Mouse (Mus musculus) embryonic facial prominence, embryonic 14.5 days (tissue): ENCODE measurements around the gene Vps13d. TPM values are rescaled to one million over a fixed set of nuclear protein-coding genes. Genes with fewer than 3 reads are reported as not detected.

Experiments used
- ATAC-seq: fragments of 200-750 bp; cut with Nextera tagmentation; 2 replicates; pipeline ENCODE4 v1.8.0; 2017; ENCODE audit warnings: low read depth, moderate number of reproducible peaks, moderate TSS enrichment
- DNase-seq: peaks from one replicate; pipeline ENCODE4 v3.0.0-alpha.2; 2015; ENCODE audit warnings: low spot score
- H3K27ac ChIP-seq: fragments of 300-500 bp; sonication (generic); replicated peaks from 2 replicates; pipeline ENCODE4 v1.5.1; 2014; ENCODE audit warnings: low read depth, mild to moderate bottlenecking, low read length, moderate library complexity
- H3K27me3 ChIP-seq: fragments of 300-500 bp; sonication (generic); replicated peaks from 2 replicates; pipeline ENCODE4 v1.6.1; 2014; ENCODE audit warnings: low read length; ENCODE audit not compliant: control insufficient read depth, insufficient read depth
- H3K36me3 ChIP-seq: fragments of 300-500 bp; sonication (generic); 2 replicates; pipeline ENCODE4 v1.6.1; 2014; ENCODE audit warnings: low read length, mixed read lengths; ENCODE audit not compliant: control insufficient read depth, insufficient read depth
- H3K4me1 ChIP-seq: fragments of 300-500 bp; sonication (generic); 2 replicates; pipeline ENCODE4 v1.6.1; 2014; ENCODE audit warnings: antibody characterized with exemption, low read length; ENCODE audit not compliant: control insufficient read depth, insufficient read depth
- H3K4me2 ChIP-seq: fragments of 300-500 bp; sonication (generic); 2 replicates; pipeline ENCODE4 v1.6.1; 2014; ENCODE audit warnings: low read depth, mild to moderate bottlenecking, low read length, moderate library complexity, mixed read lengths
- H3K4me3 ChIP-seq: fragments of 300-500 bp; sonication (generic); 2 replicates; pipeline ENCODE4 v1.5.1; 2014; ENCODE audit warnings: low read depth, mild to moderate bottlenecking, low read length
- H3K9ac ChIP-seq: fragments of 300-500 bp; sonication (generic); 2 replicates; pipeline ENCODE4 v1.6.1; 2014; ENCODE audit warnings: low read depth, mild to moderate bottlenecking, low read length, moderate library complexity, mixed read lengths
- H3K9me3 ChIP-seq: fragments of 300-500 bp; sonication (generic); 2 replicates; pipeline ENCODE4 v1.6.1; 2016; ENCODE audit warnings: low read length; ENCODE audit not compliant: control insufficient read depth
- WGBS: fragments of 180-500 bp; shearing (Covaris S2); extraction: QIAGEN DNeasy Blood & Tissue Kit; methylation state at CpG from one replicate; pipeline ENCODE4 v1.1.7; 2014; 5-methylcytosine and 5-hydroxymethylcytosine counted together
- polyA plus RNA-seq: library from polyadenylated mRNA; unstranded; fragments of >200 nt; fragmentation: Nextera tagmentation; extraction: Ambion mirVana; gene quantifications from 2 replicates; pipeline ENCODE4 v1.2.1, GENCODE M21; 2014

Gene Vps13d
- polyA plus RNA-seq, 1 experiment from 2014 or later: 14.5 TPM

GRCm38 (mm10) chr4:144949441-144950326 lies 245.1 kb downstream of the Vps13d start:
- peak; percentile 81 for ATAC-seq
- no peaks in the 10 kb centered on the region for H3K27me3 ChIP-seq
- WGBS: 28% methylated on average over 9 of the region's 9 CpGs

DNA sequence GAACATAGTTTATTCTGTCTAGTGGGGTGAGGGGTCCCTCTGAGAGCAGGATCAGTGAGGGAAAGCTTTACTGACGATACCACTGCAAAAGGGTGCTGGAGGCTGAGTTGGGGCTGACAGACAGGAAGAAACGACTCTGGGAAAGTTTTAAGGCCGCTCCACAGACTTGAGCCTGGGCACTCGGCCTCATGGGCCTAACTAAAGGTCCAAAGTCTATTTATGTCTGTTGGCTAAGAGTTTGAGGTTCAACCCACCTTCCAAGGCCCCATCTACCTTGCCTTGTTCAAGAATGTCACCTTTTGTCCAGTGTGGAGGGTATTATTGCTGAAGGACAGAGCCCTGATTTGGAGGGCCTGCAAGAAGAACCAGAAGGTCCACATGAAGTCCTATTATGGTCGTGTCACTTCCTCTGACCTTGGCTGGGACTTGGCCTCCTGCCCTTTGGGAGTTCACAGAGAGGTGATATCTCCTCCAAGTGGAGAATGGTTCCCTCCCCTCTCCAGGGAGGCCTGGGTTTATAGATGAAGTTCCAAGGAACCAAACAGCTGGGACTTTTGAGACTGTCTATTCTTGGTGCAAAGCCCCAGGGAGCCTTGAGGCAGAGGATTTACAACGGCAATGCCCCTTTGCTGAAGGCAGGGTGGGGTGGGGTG lies 246.9 kb downstream of the Vps13d start:
- WGBS: 59% methylated on average over 6 of the region's 6 CpGs
- Histone ChIP-seq H3K4me1 (peaks cover 18% of the 10 kb centered on the region), H3K27ac (no peak overlapping the region)

More at GRCm38 (mm10) chr4:144949441-144950326, 245.1 kb downstream of the Vps13d start:
- Histone ChIP-seq H3K9me3 (no peaks in the 10 kb centered on the region), H3K4me3 (no peak overlapping the region), H3K27ac (peak overlapping the region; percentile 28; the same call in 1 of the 2 replicates), H3K36me3 (no peaks in the 10 kb centered on the region), H3K4me1 (peaks cover 18% of the 10 kb centered on the region), H3K4me2 (no peak overlapping the region), H3K9ac (no peak overlapping the region)
- peak; percentile 69 for DNase-seq

DNA sequence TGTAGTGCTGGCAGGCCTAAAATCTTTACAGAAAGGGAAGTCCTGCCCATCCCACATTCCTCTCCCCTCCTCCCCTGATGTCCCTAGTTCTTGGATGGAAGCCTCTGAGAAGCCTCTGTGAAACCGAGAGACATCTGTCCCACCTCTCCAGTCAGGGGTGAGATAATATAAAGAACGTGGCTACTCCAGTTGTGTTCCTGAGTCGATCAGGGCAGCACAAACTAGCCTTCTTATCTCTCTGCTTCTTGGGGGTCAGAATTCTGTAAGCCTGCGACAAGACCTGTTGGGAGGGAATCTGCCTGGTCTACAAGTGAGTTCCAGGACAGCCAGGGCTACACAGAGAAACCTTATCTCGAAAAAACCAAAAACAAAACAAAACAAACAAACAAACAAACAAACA lies 251.5 kb downstream of the Vps13d start:
- WGBS: 82% methylated on average over 5 of the region's 5 CpGs
- DNase-seq: no peak
- Histone ChIP-seq H3K9me3 (no peaks in the 10 kb centered on the region), H3K9ac (no peak overlapping the region), H3K4me3 (no peak overlapping the region), H3K4me1 (peaks cover 1% of the 10 kb centered on the region; the same call in 1 of the 2 replicates), H3K27ac (no peak overlapping the region), H3K4me2 (no peak overlapping the region), H3K36me3 (no peaks in the 10 kb centered on the region), H3K27me3 (no peaks in the 10 kb centered on the region)
- no peak for ATAC-seq

More for the DNA sequence above, 246.9 kb downstream of the Vps13d start:
- DNase-seq: no peak
- Histone ChIP-seq H3K9me3 (no peaks in the 10 kb centered on the region), H3K27me3 (no peaks in the 10 kb centered on the region), H3K36me3 (no peaks in the 10 kb centered on the region), H3K4me3 (no peak overlapping the region), H3K4me2 (no peak overlapping the region), H3K9ac (no peak overlapping the region)
- ATAC-seq: no peak

GRCm38 (mm10) chr4:144942433-144942832 lies 252.4 kb downstream of the Vps13d start:
- no peaks in the 10 kb centered on the region for H3K4me1 ChIP-seq
- no peak overlapping the region for H3K4me3 ChIP-seq
- no peak for DNase-seq
- no peaks in the 10 kb centered on the region for H3K9me3 ChIP-seq
- H3K27ac ChIP-seq: no peak overlapping the region
- H3K4me2 ChIP-seq: no peak overlapping the region
- H3K9ac ChIP-seq: no peak overlapping the region
- H3K27me3 ChIP-seq: no peaks in the 10 kb centered on the region
- H3K36me3 ChIP-seq: no peaks in the 10 kb centered on the region
- ATAC-seq: no peak
- 94% methylated on average over 3 of the region's 3 CpGs for WGBS

DNA sequence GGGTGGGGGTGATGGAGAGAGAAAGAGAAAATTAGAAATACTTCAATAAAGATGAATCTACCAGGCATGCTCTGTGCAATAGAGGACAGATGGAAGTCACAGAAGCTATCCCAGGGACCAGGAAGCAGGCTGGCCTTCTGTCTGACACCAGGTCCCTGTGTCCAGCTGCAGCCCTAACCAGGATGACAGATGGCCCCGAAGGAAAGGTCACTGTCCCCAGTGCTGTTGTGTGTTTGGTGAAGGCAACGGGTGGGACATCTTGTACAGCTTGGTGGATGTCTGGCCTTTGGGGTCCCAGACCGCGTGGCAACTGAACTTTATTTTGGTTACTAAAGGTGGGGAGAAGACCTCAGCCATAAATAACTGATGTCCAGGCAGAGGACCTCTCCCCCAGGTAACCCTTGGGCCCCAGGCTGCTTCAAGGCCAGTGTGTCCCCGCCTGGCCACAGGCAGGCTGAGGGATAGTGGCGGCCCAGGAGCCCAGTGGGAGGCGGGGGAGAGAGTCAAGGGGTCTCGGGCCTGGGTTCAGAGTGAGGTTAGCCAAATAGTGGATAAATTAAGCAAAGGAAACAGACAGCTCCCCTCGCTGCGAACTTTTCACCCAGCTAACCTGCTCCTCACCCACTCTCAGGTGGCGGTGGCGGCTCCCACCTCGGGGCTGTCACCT lies 253.9 kb downstream of the Vps13d start:
- no peaks in the 10 kb centered on the region for H3K9me3 ChIP-seq
- no peak for DNase-seq
- no peak overlapping the region for H3K4me3 ChIP-seq
- H3K4me2 ChIP-seq: no peak overlapping the region
- no peak overlapping the region for H3K27ac ChIP-seq
- ATAC-seq: no peak
- H3K27me3 ChIP-seq: no peaks in the 10 kb centered on the region
- H3K9ac ChIP-seq: no peak overlapping the region
- H3K4me1 ChIP-seq: no peaks in the 10 kb centered on the region
- no peaks in the 10 kb centered on the region for H3K36me3 ChIP-seq
- 68% methylated on average over 13 of the region's 13 CpGs for whole genome bisulfite sequencing

- DNase-seq (no peak), ATAC-seq (no peak)
- WGBS: 72% methylated on average over 4 of the region's 4 CpGs
Measured at GRCm38 (mm10) chr4:144939847-144940411, 254.9 kb downstream of the Vps13d start.

DNA sequence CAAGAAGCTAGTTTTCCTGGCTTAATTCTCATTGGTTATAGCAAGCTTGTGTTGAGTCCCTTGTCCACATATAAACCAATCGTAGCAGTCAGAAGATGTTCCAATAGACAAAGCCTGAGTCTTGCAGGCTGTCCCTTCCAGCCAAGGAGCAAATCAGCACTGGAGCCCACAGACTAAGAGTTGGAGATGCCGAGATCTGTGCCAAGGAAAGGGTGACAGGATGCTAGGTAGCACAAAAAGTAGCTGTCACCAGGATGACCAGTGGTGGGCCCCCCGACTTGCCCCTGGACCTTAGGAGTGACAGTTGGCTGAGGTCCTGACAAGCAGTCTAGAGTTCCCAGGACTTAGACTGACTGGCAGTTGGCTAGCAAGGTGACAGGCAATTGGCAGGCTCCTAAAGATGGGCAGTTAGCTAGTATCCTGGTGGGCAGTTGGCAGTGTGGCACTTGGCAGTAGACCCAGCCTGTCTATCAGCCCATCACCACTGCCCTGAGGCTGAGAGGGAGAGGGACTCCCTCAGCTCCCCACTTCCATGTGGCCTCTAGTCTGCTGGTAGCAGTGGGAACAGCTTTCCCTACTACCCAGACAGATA lies 258.1 kb downstream of the Vps13d start:
- WGBS: 87% methylated on average over 3 of the region's 3 CpGs
- Histone ChIP-seq H3K9ac (no peak overlapping the region), H3K4me3 (no peak overlapping the region), H3K27ac (no peak overlapping the region), H3K36me3 (no peaks in the 10 kb centered on the region), H3K4me2 (no peak overlapping the region), H3K27me3 (no peaks in the 10 kb centered on the region), H3K4me1 (no peaks in the 10 kb centered on the region), H3K9me3 (no peaks in the 10 kb centered on the region)
- ATAC-seq (no peak), DNase-seq (no peak)

More at GRCm38 (mm10) chr4:144939847-144940411, 254.9 kb downstream of the Vps13d start:
- Histone ChIP-seq H3K9me3 (no peaks in the 10 kb centered on the region), H3K36me3 (no peaks in the 10 kb centered on the region), H3K27me3 (no peaks in the 10 kb centered on the region), H3K4me3 (no peak overlapping the region), H3K9ac (no peak overlapping the region), H3K27ac (no peak overlapping the region), H3K4me1 (no peaks in the 10 kb centered on the region), H3K4me2 (no peak overlapping the region)

GRCm38 (mm10) chr4:144934501-144934900 lies 260.3 kb downstream of the Vps13d start:
- H3K9me3 ChIP-seq: no peaks in the 10 kb centered on the region
- ATAC-seq: no peak
- DNase-seq: peak; percentile 47
- H3K4me1 ChIP-seq: peaks cover 13% of the 10 kb centered on the region
- H3K9ac ChIP-seq: no peak overlapping the region
- WGBS: 19% methylated on average over 1 of the region's 1 CpGs
- H3K27ac ChIP-seq: no peak overlapping the region
- H3K4me2 ChIP-seq: no peak overlapping the region
- H3K36me3 ChIP-seq: no peaks in the 10 kb centered on the region
- no peaks in the 10 kb centered on the region for H3K27me3 ChIP-seq
- H3K4me3 ChIP-seq: no peak overlapping the region
